Mouse (Mus musculus): Measurements from ENCODE around the gene Cend1. TPM values are rescaled to one million over a fixed set of nuclear protein-coding genes. Genes with fewer than 3 reads are reported as not detected.
A peak's percentile ranks its signal among the peaks of the same experiment; 100 is the strongest.
"Not testable (repeated sequence)": the region's sequence is repeated elsewhere in the genome, so short reads cannot be mapped to it uniquely, and the experiment has no call there.

The Cend1 gene
- total RNA-seq, 2 experiments from 2014 or later: 0.80 to 1.3 TPM

DNA sequence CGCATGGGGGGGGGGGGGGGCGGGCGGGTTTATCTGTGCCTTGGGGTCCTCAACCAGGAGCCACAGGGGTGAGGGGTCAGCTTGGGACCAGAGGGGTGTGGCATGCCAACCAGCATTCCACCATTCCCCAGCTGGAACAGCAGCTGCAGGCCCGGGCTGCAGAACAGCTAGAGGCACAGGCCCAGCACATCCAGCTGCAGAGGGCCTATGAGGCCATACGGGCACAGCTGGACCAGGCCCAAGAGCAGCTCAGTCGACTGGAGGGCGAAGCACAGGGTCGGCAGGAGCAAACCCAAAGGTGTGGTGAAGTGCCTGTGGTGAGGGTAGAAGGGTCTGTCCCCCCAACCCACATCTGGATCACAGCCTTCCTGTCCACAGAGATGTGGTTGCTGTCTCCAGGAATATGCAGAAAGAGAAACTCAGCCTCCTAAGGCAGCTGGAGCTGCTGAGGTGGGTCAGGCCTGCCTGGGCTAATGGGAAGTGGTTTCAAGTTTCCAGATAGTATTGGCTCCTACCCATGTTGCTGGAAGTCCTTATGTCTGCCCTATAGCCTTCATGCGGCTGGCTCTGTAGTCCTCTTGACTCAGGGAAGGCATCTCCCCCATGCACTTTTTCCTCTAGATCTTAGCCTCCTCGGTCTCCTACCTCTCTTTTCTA, 36.2 kb upstream of the Cend1 start:
- DNase-seq: peak in 1 of 2 experiments; percentile 40

DNA sequence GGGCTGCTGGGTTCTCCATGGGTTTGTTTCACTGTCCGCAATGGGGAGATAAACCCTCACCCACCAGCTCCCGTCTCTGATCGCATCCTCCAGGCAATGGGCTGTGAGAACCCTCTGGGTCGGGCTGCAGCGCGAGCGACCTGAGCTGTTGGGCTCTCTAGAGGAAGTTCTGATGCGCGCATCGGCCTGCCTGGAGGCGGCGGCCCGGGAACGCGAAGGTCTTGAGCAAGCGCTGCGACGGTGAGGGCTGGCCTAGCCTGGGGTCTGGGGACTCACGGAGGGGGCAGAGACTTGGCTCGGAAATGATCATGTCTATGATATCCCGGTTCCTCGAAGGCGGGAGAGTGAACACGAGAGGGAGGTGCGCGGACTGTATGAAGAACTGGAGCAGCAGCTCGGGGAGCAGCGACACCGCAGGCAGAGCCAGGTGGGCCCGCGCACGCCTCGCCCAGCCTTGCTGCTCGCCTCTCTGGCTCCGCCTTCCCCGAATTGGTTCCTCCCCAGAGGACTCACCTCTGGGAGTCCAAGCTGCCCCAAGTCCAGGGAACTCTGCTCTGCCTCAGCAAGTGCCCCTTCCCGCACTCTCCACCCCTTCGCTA, 35.4 kb upstream of the Cend1 start:
- peak; percentile 53 to 54 for DNase-seq

DNA sequence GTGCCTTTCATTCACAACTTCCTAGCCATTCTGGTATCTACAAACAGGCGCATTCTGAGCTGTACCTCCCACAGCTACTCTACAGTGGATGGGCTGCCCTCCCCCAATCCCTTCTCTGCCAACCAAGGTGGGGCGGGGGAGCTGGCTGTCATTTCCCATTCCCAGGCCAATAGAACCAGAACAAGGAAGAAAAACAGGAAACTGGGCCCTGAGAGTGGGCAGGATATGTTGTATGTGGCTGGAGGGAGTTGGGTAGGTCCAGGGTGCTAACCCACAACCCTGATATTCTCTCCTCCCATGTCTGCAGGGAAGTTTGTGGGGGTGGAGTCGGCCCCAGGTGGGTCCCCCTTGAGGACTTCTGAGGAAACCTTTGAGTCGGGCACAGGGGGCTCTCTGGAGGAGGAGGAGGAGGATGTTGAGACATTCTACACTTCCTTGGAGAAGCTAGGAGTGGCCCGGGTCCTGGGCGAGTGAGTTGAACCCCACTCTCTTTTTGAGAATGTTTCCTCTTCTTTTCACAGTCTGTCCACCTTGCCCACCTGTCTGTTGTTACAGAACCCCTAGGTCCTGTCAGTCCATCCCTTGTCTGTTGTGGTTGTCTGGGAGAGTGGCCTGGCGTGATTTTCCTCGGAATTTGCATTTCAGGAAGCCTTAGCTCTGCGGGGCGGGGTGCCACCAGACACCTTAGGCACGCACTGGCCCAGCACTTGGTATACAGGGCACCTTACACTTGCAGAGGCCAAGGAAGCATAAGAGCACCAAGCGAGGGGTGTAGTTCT, 34.7 kb upstream of the Cend1 start:
- peak; percentile 84 to 92 for DNase-seq

DNA sequence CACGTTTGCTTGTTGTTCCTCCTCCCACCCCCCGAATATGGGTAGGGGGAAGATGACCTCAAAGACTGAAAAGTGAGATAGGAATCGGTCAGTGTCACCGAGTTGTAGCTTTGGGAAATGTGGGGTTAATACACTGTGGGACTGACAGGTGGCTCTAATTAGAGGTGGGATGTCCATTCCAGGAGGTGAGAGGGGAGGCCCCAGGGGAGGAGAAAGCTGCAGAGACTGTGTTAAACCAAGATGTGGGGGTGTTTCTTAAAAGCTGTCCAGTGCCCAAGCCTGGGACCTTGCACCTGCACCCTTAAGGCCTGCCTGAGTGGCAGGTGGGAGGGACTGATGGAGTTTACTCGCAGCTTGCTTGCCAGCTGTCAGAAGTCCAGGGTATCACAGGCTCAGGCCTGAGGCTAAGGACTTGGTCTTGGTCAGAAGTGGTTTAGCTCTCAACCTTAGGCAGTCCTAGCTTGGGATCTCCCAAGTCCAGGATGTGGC, 33.1 kb upstream of the Cend1 start:
- DNase-seq: peak; percentile 64

DNA sequence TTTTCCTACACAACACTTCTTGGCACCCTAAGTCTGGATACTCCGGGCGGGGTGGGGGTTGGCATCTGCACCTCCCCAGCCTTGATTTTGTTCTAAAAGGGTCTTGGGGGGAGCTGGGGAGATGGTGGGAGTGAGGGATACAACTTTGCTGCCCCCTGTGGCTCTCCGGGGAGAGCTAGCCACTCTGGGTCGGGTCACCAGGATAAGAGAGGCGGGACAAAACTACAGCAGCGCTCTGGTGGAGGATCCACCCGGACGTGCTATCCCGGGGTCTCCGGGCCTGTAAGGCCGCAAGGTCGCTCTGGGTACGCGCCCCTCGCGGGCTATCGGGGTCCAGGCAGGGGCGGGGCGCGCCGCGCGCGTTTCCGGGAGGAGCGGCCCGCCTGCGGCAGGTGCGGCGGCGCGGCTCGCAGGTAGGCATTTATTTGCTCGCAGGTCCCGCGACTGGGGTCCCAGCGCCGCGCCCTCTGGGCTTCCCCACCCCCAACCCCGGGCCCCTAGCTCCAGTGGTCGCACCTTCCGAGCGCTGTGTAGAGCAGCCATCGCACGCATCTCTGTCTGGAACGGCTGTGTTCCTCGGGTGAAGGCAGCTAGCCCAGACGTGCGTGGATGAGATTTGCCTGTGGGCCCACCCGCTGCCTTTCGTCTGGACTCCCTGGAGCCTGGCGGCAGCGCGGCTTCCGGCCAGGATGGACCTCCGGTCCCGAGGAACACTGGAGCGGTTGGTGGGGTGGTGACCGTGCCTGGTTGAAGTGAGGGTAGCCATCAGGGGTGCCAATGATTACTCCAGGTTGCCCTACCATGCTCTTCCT, 32.4 kb upstream of the Cend1 start:
- DNase-seq: peak; percentile 62 to 66

DNA sequence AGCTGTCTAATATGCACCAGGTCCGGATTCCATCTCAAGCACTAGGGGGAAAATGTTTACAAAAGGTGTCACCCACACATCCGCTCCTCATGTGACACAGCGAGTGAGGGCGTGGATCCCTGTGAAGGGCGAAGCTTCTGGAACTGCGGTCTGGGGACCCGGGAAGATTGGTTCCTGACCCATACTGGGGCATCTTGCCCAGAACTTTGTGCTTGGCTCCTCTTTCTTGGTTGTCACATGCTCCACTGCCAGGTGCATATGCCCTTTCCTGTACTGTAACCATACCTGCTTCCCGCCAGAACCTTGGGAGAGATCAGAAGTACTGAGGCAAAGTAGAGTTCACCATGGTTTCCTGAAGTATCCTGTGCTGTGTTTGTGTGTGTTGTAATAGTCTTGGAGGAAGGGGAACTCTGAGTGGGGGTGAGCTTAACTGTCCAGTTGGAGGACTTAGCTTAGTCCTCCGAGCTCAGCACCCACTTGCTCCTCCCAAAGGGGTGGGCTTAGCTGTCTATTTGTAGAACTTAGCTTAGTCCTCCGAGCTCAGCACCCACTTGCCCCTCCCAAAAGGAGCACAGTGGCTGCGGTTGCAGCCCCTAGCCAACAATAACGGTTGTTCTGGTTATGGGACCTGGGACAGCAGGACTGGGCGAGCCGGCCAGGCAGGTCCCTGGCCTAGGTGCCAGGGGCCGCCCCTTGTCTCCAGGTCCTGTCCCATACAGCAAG, 31.3 kb upstream of the Cend1 start, which contains the start of gene Cracr2b:
Gene Cracr2b, plus strand, starts transcription at position 704 of the 723 bp plus-strand sequence.
- peak; percentile 69 to 83 for DNase-seq

DNA sequence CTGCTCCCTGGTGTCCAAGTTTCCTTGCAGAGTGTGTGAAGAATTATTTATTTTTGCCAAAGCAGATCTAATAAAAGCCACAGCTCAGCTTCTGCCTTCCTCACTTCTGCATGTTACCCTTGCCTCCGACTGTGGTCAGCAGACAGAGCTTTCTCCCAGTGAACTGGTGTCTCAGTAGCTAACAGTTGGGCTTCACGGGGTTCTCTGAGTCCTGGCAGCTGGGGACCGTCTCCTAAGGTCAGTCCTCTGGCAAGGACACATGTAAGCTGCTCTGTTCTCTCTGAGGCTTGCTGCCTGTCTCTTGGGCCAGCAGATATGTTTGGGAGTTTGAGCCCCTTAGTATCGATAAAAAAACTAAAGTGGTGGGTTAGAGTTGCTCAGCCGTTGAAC, 30.7 kb upstream of the Cend1 start:
- peak in 1 of 2 experiments; percentile 60 for DNase-seq

DNA sequence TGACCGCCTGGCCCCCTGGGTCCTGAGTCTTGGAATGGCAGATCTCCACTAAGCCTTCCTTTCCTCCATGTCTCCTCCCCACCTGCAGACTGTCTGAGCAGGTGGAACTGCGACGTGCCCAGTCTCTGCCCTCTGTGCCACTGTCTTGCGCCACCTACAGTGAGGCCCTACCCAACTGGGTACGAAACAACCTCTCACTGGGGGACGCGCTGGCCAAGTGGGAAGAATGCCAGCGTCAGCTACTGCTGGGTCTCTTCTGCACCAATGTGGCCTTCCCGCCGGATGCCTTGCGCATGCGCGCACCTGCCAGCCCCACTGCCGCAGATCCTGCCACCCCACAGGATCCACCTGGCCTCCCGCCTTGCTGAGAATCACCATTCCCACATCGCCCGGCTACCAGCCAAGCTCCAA, 30.0 kb upstream of the Cend1 start:
- DNase-seq: peak; percentile 31 to 33

DNA sequence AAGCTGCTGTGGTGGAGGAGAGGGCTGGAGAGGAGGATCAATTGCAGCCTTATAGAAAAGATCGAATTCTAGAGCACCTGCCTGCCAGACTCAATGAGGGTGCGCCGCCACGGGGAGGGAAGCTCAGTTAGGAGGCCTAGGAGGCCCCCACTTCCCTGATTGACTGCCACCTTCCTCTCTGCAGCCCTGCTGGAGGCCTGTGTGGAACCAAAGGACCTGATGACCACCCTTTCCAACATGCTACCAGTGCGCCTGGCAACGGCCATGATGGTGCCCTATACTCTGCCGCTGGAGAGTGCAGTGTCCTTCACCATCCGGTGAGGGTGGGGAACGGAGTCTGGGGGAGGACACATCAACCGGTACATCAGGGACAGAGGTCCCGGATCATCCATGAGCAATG, 29.4 kb upstream of the Cend1 start:
- no peak for DNase-seq

DNA sequence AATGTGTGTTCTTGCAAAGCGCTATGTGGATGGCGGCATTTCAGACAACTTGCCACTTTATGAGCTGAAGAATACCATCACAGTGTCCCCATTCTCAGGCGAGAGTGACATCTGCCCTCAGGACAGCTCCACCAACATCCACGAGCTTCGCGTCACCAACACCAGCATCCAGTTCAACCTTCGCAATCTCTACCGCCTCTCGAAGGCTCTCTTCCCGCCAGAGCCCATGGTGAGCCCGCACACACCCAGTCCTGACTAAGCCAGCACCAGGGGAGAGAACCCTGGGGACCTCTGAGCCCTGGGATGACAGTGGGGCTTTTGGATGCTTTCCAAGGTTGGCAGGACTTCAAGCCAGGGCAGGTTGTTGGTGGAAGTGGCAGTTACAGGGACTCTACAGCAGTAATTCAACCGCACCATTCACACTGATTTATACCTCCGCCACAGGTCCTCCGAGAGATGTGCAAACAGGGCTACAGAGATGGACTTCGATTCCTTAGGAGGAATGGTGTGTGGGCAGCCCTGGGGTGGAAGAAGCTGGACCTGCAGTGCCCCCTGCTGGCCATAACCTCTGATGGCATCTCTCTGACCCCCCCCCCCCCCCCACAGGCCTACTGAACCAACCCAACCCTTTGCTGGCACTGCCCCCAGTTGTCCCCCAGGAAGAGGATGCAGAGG, 28.8 kb upstream of the Cend1 start:
- DNase-seq: peak; percentile 65 to 76

DNA sequence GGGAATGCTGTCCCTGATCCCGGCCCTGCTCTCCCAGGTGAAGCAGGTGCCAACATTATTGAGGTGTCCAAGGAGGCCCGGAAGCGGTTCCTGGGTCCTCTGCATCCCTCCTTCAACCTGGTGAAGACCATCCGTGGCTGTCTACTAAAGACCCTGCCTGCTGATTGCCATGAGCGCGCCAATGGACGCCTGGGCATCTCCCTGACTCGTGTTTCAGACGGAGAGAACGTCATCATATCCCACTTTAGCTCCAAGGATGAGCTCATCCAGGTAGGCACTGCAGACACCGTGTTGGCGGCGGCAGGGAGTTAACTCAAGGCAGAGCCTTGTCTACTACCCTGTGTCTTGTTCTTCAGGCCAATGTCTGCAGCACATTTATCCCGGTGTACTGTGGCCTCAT, 27.9 kb upstream of the Cend1 start:
- DNase-seq: peak in 1 of 2 experiments; percentile 37

DNA sequence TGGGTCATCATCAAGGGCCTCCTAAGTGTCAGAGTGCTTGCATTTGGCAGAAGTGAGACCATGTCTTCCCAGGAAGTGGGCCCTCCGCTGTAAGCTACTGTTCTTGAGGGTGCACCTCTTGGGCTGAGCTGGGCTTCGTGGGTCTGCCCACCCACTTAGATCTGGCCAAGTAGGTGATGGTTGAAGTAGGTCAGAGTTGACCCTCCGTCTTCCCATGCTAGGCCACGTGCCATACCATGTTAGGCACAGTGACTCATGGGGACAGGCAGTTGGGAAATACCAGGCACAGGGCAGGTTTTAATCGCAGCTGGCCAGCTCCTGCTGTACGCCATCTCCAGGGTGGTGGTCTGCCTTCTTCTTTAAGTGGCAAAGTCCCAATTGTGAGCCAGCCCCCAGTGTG, 27.4 kb upstream of the Cend1 start:
- DNase-seq: peak; percentile 74 to 79

DNA sequence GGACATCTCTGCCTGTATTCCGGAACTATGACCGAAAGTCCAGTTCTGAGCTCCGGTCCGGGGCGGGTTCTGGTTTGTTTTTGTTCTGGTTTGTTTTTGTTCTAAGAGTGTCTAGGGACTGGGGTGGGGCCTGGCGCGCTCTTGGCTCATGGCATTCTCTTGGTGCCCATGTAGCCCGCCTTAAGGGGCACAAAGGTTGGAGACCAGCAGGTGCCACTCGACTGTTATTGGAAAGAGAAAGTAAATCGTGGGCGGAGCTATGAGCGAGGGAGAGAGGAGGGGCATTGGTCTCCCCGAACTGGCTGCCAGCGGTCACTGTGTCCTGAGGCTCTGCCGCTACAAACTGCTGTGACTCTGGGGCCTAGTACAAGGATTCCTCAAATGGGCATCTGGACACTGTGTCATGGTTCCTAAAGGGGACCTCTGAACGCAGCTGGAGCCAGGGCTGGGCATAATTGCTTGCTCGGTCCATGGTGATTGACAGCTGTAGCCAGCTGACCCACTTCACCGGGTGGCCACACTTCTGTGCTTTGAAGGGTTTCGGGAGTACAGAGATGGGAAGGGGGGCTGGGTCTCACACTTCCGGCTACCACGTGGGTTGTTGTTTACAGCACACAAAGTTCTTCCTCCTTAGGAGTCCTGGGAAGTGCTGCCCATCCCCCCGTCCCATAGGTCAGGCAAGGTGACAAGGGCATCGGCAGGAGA, 26.5 kb upstream of the Cend1 start:
- DNase-seq: peak; percentile 93

DNA sequence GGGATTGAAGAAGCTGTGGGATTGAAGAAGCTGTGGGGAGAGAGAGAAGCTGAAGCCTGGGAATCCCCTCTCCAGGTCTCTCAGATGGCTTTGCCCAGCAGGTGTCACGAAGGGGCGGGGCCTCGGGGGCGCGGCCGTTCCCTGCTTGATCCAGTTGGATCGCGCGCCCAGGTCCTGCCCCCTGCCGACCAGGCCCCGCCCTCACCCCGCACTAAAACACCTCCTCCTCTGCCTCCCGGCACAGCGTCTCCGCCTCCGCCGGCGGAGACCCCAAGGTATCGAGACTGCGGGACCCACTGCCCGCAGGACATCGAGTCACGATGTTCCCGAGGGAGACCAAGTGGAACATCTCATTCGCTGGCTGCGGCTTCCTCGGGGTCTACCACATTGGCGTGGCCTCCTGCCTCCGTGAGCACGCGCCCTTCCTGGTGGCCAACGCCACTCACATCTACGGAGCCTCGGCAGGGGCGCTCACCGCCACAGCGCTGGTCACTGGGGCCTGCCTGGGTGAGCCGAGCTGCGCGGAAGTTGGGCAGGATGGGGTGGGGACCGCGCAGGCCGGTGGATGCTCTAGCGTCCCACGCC, 25.8 kb upstream of the Cend1 start, which contains the start of gene Pnpla2:
Gene Pnpla2, plus strand, starts transcription at position 232 of the 585 bp plus-strand sequence.
- peak; percentile 96 to 97 for DNase-seq

DNA sequence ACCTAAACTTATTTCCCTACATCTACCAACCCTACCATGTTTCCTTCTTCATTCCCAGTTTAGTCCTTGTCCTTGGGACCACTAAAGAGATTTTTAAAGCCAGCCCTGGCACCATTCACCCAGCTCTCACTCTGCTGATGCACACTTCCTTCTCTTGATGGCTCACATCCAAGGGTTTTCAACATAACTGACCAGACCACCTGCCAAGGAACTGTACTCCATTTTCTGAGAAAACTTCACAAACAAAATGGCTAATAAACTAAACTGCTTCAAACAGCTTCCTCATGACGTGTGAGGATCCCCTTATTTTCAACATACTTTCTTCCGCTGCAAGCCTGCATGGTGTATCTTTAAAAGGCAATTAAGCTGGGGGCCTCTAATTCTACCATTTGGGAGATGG, 24.3 kb upstream of the Cend1 start:
- no peak for DNase-seq

DNA sequence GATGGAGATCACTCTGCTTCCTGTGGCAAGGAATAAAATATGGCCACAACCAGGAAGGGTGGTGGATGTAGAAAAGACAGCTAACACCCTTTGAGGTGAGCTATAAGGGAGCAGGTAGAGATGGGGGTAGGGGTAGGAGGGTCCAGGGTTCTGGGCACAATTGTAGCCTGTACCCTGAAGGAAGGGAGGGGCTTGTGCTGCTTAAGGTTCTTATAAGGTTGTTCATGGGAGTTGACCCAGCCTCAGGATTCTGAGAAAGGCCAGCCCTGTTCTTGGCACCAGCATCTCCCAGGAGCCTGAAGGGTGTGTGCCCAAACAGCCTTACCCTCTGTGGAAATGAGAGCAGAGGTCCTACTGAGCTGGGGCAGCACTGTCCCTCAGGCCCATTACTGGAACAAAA, 22.6 kb upstream of the Cend1 start:
- DNase-seq: peak in 1 of 2 experiments; percentile 21

DNA sequence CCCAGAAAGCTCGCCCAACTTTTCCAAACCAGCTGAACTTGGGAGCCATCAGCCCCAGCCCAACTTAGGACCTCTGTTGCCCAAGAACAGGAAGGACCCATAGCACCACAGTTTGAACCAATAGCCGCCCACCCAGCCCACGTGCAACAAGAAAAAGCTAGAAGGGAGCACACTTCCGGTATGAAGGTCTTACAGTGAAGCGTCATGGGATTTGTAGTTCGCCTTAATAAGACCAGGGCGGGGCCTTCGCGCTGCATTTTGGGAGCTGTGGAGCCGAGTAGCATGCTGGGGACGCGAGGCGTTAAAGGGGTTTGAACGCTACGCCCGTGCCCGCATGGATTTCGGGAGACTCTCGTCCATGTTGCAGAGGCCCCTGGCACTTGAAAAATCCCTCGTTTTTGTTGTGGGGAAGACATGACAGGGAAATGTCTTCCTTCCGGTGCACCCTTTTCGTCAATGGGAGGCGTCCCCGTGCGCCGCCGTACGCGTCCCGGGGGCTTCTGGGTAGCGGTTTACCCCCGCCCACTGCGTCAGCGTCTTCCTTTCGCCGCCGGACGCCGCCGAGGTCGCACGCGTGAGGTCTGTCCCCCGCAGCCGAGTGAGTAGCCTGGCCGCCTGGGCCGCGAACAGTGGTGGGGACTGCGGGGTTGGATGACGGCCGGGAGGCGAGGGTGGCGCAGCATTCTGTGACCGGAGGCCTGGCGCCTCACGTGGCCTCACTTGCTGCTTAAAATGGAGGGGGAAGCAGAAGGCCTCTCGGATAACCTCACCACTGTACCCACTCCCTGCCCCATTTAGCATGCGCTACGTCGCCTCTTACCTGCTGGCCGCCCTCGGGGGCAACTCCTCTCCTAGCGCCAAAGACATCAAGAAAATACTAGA, 18.1 kb upstream of the Cend1 start, which contains the start of gene Rplp2:
Gene Rplp2, plus strand, starts transcription at position 261 of the 882 bp plus-strand sequence.
- DNase-seq: peak; percentile 96

DNA sequence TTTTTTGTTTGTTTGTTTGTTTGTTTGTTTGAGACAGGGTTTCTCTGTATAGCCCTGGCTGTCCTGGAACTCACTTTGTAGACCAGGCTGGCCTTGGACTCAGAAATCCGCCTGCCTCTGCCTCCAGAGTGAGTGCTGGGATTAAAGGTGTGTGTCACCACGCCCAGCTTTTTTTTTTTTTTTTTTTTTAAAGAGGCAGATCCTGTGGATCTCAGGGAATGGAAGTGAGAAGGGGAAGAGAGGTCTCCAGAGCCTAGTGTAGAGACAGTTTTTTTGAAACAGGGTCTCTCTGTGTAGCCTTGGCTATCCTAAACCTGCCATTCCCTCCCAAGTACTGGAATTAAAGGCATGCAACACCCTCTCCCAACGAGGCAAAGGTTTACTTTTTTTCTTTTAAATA, 17.1 kb upstream of the Cend1 start:
- not testable (repeated sequence) for DNase-seq

Measured in heart, adult 18-20 months (tissue).